Mouse (Mus musculus): Measurements from ENCODE around the gene Pdrg1.
A peak's percentile ranks its signal among the peaks of the same experiment; 100 is the strongest.

Pdrg1 gene

DNA sequence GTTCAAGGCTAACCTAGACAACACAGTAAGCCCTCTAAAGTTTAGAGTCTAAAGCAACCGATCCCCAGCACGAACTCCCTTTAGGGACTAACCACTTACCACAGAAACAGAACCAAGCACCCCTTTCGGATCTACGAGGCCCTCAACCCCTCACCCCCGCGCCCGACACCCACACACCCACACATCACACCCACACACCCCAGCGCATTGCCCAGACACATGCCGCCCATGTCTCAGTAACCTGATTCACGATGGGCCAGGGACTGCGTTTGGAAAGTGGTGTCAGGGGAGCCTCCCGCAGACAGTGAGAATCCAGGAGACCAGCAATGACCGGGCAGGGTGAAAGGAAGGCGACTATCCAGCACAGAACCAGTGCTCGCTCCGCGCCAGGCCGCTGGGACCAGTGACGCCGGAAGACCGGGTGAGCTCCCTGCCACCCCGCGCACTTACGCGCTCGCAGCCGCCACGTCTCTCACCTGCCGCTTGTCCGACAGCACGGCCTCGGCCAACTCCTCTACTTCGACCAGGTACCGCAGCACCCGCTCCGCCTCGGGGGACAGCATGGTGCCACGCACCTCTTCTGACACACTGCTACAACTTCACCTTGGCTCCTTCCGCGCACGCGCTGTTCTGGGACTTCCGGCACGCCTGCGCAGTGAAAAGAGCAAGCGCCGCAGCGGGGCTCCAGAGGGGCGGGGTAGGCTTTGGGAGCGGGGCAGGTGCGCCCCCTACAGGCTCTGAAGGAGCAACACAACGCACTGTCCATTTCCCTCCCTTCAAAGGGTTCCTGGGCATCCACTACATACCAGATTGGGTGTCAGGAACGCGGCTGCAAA is at the start of gene Pdrg1:
Gene Pdrg1 (minus strand): TSS at position 670 of the 836 bp plus-strand sequence.
- peak; percentile 97 for DNase-seq (ENCODE audit: low read depth, low spot score)
- peaks cover 6% of the 10 kb centered on the region for H3K36me3 ChIP-seq (ENCODE audit: control insufficient read depth, insufficient read depth, low read length, poor library complexity, severe bottlenecking)
- no peaks in the 10 kb centered on the region for H3K27me3 ChIP-seq (ENCODE audit: control insufficient read depth, insufficient read depth, low read length, poor library complexity, severe bottlenecking)

DNA sequence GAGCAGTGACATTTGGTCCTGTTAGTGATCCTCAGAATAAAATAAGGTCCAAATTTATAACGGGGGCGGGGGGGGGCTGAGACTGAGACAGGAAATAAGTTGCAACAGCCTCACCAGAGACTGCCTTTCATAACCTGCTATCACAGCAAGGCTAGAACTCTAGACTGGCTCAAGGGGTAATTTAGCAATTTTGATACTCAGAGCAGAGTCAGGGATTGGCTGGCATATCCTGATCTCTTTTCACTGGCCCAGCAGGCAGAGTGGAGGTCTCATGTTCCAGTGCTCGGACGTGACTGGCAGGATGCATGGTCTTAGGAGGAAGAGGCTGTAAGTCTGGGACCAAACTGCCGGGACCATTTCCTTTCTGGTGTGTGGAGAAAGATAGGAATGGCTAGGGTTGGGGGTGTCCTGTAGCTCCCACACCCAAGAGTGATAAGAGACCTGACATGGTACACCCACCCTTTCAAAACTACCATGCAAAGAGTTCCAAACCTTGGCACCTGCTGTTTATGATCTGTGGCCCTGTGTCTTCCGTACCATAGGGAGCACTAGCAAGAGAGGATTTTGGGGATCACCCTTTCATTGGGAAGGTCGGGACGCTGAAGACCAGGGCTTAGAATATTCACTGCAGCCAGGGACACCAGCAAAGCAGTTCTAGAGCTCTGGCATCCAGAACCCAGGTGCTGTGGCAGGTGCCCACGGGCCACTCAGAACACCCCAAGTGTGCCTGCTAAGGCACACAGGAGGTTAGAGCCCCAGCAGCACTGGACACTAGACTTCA is 49.2 kb upstream of the Pdrg1 start:
- DNase-seq (ENCODE audit: low read depth, low spot score): no peak
- Histone ChIP-seq H3K36me3 (ENCODE audit: control insufficient read depth, insufficient read depth, low read length, poor library complexity, severe bottlenecking) (no peaks in the 10 kb centered on the region), H3K27me3 (ENCODE audit: control insufficient read depth, insufficient read depth, low read length, poor library complexity, severe bottlenecking) (no peaks in the 10 kb centered on the region)

DNA sequence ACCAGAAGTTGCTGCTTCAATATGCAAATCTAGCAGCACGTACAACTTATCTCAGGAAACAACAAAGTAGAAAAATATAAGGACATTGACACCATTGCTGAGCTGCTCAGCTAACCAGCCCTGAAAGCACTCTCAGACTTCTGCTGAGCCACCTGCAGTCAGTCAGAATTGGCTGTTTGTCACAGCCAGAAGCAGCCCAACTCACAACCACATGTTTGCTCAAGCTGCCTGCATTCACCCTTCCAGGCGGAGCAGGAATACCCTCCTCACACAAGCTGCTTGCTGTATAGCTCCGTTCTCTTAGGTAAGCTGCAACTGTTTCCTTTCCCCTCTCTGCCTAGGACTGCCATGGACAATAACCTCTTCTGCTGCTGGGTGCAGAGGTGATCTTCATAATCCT is 48.2 kb upstream of the Pdrg1 start:
- H3K27me3 ChIP-seq (ENCODE audit: control insufficient read depth, insufficient read depth, low read length, poor library complexity, severe bottlenecking): no peaks in the 10 kb centered on the region
- no peaks in the 10 kb centered on the region for H3K36me3 ChIP-seq (ENCODE audit: control insufficient read depth, insufficient read depth, low read length, poor library complexity, severe bottlenecking)

DNA sequence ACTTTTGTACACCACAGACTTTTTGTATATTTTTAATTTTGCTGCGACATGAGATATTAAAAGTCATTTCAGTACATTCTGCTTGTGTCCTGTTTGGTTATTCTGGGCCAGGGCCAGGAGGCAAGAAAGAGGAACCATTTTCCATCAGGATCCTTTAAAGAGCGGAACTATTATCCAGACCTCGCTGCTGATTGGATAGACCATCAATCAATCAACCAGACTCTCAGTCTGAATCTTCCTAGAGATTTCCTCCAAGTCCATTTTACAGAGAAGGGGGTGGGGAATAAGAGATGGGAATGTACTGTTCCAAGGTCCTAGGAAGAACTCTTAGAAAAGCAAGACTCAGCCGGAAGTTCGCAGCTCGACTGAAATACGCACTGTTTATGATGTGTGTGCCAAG is 45.0 kb upstream of the Pdrg1 start:
- Histone ChIP-seq H3K27me3 (ENCODE audit: control insufficient read depth, insufficient read depth, low read length, poor library complexity, severe bottlenecking) (no peaks in the 10 kb centered on the region), H3K36me3 (ENCODE audit: control insufficient read depth, insufficient read depth, low read length, poor library complexity, severe bottlenecking) (no peaks in the 10 kb centered on the region)
- no peak for DNase-seq (ENCODE audit: low read depth, low spot score)

More for the DNA sequence above, 48.2 kb upstream of the Pdrg1 start:
- no peak for DNase-seq (ENCODE audit: low read depth, low spot score)

DNA sequence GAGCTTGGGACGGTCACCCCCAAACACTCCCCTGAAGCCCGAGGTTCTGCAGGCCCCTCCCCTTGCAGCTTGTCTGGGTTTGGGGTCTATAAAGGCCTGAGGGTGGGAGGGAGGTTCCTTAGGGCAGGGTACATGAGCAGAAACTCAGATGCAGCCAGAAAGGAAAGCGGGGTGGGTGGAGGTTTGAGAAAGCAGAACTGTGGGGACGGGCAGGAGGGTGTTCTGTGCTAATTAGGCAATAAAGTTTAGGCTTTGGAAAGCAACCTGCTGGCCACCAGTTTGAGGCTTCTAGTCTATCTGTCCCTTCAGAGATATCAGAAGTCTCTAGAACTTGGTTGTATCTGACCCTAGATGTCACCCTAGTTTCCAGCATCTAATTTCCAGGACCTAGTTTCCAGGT is 43.1 kb upstream of the Pdrg1 start:
- DNase-seq (ENCODE audit: low read depth, low spot score): no peak
- no peaks in the 10 kb centered on the region for H3K36me3 ChIP-seq (ENCODE audit: control insufficient read depth, insufficient read depth, low read length, poor library complexity, severe bottlenecking)
- no peaks in the 10 kb centered on the region for H3K27me3 ChIP-seq (ENCODE audit: control insufficient read depth, insufficient read depth, low read length, poor library complexity, severe bottlenecking)

DNA sequence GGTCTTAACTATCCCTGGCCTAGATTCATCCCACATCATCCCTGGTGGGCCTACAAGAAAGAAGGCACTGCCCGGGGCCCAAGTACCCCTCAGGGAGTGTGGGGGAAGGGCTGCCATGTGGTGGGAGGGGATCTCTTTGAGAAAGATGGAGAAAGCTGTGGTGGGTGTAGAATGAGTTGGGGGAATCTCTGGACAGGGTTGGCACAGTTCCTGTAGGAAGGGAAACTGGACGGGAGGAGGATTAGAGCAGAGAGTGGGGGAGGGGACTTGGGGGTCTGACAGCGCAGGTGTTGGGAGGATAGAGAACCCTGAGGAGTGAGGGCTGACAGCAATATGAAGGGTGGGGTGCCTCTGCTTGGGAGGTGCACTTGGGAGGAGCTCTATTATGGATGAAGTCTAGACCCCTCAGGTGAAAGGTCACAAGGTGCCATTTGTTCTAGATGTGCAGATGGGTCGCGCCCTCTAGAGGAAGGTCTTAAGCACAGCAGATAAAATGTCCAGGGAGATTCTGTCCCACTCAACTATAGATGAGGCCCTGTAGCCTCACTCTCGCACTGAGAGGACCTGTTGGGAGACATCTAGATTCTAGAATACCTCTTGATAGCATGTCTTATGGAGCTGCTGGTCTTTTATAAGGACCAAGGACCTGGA is 40.2 kb upstream of the Pdrg1 start:
- Histone ChIP-seq H3K36me3 (ENCODE audit: control insufficient read depth, insufficient read depth, low read length, poor library complexity, severe bottlenecking) (no peaks in the 10 kb centered on the region), H3K27me3 (ENCODE audit: control insufficient read depth, insufficient read depth, low read length, poor library complexity, severe bottlenecking) (no peaks in the 10 kb centered on the region)
- DNase-seq (ENCODE audit: low read depth, low spot score): peak; percentile 25

DNA sequence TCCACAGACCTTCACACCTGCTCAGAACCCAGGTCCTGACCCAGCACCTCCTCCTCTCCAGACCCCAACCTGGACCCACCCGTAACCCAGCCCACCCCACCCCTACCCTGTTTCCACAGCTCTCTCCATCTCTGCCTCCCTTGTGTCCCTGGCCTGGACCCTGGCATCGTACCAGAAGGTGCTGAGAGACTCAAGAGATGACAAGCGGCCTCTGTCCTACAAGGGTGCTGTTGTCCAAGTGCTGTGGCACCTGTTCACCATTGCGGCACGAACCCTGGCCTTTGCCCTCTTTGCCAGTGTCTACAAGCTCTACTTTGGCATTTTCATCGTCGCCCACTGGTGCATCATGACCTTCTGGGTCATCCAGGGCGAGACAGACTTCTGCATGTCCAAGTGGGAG is 38.7 kb upstream of the Pdrg1 start:
- no peaks in the 10 kb centered on the region for H3K36me3 ChIP-seq (ENCODE audit: control insufficient read depth, insufficient read depth, low read length, poor library complexity, severe bottlenecking)
- no peaks in the 10 kb centered on the region for H3K27me3 ChIP-seq (ENCODE audit: control insufficient read depth, insufficient read depth, low read length, poor library complexity, severe bottlenecking)
- DNase-seq (ENCODE audit: low read depth, low spot score): no peak

DNA sequence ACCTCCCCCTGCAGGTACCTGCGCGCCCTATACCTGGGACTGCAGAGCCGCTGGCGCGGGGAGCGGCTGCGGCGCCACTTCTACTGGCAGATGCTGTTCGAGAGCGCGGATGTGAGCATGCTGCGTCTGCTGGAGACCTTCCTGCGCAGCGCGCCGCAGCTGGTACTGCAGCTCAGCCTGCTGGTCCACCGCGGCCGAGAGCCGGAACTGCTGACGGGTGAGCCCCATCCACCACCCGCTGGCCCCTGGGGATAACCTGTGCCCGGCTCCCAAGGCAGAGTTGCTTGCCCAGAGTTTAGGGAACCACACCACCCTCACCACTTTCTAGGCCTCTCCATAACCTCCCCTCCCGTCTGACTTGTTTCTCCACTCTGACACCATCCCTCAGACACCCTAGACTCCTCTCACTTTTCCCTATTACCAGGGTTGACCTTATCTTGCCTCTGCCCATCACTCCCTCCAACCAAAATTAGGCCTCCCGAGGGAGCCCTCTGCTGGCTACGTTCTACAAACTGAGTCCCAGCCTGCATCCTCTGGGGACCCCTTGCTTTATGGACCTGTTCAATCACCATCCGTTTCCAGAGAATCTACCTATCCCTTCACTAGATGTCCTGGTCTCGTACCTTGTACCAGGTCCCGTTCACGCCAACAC is 37.6 kb upstream of the Pdrg1 start:
- peak; percentile 24 for DNase-seq (ENCODE audit: low read depth, low spot score)
- H3K27me3 ChIP-seq (ENCODE audit: control insufficient read depth, insufficient read depth, low read length, poor library complexity, severe bottlenecking): no peaks in the 10 kb centered on the region
- no peaks in the 10 kb centered on the region for H3K36me3 ChIP-seq (ENCODE audit: control insufficient read depth, insufficient read depth, low read length, poor library complexity, severe bottlenecking)

DNA sequence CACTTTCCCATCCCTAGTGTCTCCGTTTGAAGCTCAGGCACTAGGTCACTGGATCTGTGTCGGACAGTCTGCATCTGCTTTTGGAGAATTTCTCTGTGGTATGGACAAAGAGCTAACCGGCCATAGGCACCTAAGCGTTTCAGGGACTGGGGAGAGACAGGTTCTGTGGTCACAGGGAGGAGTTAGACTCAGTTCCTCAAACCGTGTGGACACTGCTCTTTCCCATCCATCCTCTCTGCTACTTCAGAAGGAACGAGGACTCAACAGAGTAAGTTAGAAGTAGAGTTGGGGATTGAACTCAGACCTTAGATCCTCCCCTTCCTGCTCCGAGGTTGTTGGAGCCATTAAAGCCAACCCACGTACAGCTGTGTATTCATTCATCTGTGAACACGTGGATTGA is 36.3 kb upstream of the Pdrg1 start:
- H3K27me3 ChIP-seq (ENCODE audit: control insufficient read depth, insufficient read depth, low read length, poor library complexity, severe bottlenecking): no peaks in the 10 kb centered on the region

DNA sequence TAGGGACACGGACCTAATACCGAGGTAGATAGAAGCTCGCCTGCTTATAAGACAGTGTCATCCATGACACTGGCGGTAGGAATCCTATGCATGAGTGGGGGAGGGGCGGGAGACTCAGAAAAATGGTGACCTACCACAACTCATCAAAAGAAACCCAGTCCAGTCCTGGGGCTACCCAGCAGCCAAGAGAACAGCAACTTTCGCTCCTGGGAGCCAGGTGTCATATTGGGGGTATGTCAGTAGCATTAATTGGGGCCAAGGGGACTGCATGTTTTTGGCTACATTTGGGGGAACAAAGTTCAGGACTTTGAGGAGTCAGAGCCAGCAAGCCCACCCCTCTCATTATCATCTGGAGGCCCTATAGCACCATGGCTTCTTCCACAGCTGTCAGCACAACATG is 35.9 kb upstream of the Pdrg1 start:
- Histone ChIP-seq H3K36me3 (ENCODE audit: control insufficient read depth, insufficient read depth, low read length, poor library complexity, severe bottlenecking) (no peaks in the 10 kb centered on the region), H3K27me3 (ENCODE audit: control insufficient read depth, insufficient read depth, low read length, poor library complexity, severe bottlenecking) (no peaks in the 10 kb centered on the region)
- no peak for DNase-seq (ENCODE audit: low read depth, low spot score)

More for the DNA sequence above, 36.3 kb upstream of the Pdrg1 start:
- peak; percentile 6 for DNase-seq (ENCODE audit: low read depth, low spot score)
- H3K36me3 ChIP-seq (ENCODE audit: control insufficient read depth, insufficient read depth, low read length, poor library complexity, severe bottlenecking): no peaks in the 10 kb centered on the region

DNA sequence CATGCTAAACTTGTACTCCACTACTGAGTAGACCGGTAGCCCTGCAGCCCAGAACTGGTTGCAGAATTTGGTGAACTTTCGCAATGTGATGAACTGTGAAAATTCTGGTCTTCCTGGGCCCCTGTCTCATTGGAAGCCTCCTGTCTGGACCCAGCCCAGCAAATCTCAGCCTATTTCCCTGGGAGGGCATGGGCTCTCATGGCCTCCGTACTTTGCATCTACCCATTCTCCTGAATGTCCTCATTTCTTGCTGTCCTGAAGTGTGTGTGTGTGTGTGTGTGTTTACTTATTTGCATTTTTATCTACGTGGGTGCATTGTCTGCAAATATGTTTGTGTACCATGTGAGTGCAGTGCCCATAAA is 34.8 kb upstream of the Pdrg1 start:
- Histone ChIP-seq H3K36me3 (ENCODE audit: control insufficient read depth, insufficient read depth, low read length, poor library complexity, severe bottlenecking) (no peaks in the 10 kb centered on the region), H3K27me3 (ENCODE audit: control insufficient read depth, insufficient read depth, low read length, poor library complexity, severe bottlenecking) (no peaks in the 10 kb centered on the region)
- DNase-seq (ENCODE audit: low read depth, low spot score): no peak

DNA sequence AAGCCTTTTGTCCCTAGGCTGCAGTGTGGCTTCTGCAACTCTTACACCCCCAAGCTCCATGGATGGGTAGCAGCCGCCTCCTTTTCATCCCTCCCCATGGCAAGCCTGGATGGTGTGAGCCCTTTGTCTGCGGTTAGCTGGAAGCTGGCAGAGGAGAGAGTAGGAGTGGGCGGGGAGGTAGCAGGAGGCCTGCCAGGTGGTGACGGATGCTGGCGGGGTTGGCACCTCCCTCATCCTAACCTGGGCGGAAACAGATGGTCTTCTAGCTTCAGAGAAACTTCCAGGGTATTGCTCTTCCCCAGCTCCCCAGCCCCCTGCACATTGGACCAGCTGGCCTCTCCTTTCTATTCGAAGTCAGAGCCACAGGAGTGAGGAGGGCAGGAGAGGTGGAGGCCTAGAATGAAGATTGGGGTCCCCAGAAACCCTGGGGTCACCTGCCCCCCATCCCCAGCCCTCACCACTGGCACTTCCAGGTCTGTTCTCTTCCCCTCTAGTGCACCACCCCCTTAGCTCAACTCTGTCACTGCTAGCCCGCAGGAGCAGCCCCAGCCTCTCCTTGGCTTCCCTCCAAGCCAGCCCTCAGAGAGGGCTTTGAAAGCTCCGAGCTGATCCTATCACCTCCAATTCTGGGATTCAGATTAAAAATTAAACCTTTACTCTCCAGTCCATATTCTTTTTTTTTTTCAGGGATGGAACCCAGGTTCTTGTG is 34.2 kb upstream of the Pdrg1 start:
- no peak for DNase-seq (ENCODE audit: low read depth, low spot score)
- H3K36me3 ChIP-seq (ENCODE audit: control insufficient read depth, insufficient read depth, low read length, poor library complexity, severe bottlenecking): no peaks in the 10 kb centered on the region
- no peaks in the 10 kb centered on the region for H3K27me3 ChIP-seq (ENCODE audit: control insufficient read depth, insufficient read depth, low read length, poor library complexity, severe bottlenecking)

DNA sequence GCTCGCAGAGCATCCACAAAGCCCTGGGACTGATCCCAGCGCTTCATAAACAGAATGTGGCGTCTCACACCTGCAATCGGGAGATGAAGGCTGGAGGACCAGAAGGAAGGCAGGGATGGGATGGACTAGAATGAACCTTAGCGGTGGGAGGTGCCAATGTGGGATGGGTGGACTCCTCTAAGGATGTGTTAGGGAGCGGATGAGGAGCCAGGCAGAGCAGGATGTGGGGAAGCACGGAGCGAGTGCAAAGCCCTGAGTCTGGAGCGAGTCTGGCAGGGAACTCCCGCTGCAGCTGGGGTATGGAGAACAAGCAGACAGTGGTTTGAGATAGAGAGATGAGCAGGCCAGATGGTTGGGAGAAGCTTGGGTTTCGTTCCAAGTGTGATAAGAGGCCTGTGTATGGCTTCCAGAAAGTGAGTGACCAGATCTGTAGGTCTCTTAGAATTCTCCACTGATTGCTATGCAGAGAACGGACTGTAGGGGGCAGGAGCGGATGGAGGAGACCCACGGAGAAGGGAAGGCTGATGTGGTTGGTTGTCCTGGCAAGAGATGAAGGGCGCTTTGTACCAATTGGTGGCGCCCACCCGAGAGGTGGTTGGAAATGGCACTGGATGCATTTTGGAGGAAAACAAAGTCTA is 32.7 kb upstream of the Pdrg1 start:
- H3K27me3 ChIP-seq (ENCODE audit: control insufficient read depth, insufficient read depth, low read length, poor library complexity, severe bottlenecking): no peaks in the 10 kb centered on the region
- no peaks in the 10 kb centered on the region for H3K36me3 ChIP-seq (ENCODE audit: control insufficient read depth, insufficient read depth, low read length, poor library complexity, severe bottlenecking)
- DNase-seq (ENCODE audit: low read depth, low spot score): peak; percentile 65

DNA sequence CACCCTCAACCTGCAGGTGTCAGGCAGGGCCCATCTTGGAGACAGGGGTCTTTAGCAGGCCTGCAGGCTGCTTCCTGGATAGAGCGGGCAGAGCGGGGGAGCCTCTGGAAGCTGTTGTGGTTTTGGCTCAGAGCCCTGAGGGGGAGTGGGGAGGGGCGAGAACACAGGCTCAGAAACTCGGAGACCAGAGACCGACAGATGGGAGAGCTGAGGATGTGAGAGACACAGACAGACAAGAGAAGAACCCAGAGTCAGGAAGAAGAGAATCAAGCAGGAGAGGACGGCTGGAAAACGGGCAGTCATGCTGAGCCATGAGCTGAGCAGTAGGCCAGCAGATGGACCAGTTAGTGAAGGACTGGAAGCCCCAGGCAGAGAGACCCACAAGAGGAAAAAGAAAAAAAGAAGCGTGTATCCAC is 30.7 kb upstream of the Pdrg1 start:
- DNase-seq (ENCODE audit: low read depth, low spot score): no peak
- H3K36me3 ChIP-seq (ENCODE audit: control insufficient read depth, insufficient read depth, low read length, poor library complexity, severe bottlenecking): no peaks in the 10 kb centered on the region
- H3K27me3 ChIP-seq (ENCODE audit: control insufficient read depth, insufficient read depth, low read length, poor library complexity, severe bottlenecking): no peaks in the 10 kb centered on the region
